Mouse (Mus musculus): ENCODE measurements around the gene Gstm7.
A peak's percentile ranks its signal among the peaks of the same experiment; 100 is the strongest.
"Not testable (repeated sequence)": the region's sequence is repeated elsewhere in the genome, so short reads cannot be mapped to it uniquely, and the experiment has no call there.

Gene Gstm7

DNA sequence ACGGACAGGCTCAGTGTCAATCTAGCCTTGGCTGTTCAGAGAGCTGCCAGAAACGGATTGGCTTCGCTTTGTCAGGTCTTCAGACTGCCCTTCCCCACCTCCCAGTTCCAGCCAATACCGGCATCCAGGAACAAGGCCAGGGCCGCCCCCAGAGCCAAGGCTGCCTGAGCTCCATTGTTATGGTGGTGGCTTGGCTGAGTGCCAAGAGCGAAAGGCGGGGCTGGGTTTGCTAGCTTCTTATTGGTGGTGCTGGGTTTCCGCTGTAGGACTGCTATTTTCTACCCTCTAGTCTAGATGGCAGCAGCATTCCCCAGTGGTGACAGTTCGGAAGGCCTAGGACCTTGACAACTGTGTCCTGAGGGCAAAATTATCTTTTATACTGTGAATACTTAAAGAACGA, at the start of gene Gstm7:
Gene Gstm7 (minus strand): TSS at position 148 of the 400 bp plus-strand sequence.
- peak; percentile 90 for DNase-seq

DNA sequence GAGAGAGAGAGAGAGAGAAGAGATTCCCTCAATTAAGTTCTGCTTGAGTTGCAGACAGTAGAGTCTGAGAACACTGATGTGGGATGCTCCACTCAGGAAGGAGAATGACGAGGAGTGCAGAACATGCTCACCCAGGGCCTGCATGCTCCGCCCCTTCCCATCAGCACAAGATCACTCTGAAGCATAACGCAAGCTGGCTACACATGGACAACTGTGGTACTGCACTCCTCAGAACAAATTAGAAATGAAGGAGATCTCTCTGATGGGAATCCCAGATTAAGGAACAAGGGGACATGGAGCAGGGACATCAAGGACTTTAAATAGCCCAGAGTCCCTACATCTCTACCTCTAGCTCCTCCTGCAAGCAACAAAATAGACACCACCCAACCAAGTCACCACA, 49.6 kb upstream of the Gstm7 start:
- DNase-seq = no peak

DNA sequence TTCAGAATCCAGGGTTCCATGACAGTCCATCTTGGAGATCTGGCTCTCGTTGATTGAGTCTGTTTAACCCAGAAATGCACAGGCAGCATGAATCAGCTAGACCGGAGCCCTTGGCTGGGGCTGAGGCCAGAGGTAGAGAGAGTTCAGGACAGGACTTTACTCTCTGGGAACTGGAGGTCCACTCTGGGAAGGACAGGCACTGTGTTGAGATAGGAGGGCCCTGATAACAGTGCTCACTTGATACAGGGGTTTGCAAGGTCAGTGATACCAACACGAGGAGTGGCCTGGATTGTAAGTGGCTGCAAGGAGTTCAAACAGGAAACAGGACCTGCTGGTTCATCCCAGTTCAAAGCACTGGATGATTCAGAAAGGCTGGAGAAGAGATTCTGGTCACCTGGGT, 46.1 kb upstream of the Gstm7 start:
- no peak for DNase-seq

DNA sequence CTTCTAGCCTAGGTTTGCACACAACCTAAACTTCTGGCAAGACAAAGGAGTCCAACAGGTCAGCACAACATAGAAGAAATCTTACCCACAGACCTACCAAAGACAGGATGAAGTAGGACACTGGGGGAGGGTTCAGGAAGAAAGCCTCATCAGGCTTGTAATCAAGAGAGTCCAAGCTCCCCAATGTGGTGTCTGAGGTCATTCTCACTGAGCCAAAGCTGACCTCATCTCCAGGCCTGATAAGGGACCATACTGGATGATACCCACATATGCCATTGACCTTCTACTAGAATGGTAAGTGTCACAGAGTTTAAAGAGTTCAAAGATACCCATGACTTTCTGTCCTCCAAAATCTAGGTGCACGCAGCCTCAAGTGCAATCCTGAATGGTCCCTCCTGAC, 42.6 kb upstream of the Gstm7 start:
- DNase-seq = no peak

DNA sequence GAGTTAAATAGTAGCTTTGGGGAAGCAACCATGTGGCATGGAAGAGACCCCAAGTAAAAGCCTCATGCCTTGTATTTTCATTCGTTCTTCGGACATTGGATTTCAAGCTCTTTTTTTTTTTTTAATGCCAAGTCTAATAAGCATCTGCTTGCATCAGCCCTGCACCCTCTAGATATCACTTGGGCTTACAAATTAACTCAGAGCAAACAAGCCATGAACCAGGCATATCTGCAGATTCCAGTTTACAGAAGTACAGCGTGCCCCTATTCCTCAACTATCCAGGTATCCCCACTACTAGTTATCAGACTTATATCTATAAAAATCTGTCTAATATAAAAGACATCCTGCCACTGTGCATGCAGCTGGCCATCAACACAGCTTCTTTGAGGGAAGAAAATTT, 40.5 kb upstream of the Gstm7 start:
- no peak for DNase-seq

DNA sequence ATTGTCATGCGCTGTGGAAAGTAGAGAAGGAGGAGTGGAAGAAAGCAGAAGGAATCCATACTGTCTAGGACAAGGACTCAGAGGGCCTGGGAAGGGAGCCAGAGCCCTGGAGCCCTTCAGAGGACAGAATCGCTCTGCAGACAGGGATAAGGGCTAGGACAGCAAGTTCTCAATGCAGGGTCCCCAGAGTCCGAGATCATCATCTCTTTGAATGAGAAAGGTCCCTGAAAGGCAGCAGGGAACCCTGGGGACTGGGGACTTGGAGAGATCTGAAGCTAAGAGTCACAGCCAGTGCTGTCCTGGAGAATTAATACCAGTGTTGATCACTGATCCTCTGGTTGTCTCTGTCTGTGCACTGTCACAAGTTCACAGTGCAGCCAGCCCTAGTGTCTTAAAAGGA, 39.5 kb upstream of the Gstm7 start:
- not testable (repeated sequence) for DNase-seq

DNA sequence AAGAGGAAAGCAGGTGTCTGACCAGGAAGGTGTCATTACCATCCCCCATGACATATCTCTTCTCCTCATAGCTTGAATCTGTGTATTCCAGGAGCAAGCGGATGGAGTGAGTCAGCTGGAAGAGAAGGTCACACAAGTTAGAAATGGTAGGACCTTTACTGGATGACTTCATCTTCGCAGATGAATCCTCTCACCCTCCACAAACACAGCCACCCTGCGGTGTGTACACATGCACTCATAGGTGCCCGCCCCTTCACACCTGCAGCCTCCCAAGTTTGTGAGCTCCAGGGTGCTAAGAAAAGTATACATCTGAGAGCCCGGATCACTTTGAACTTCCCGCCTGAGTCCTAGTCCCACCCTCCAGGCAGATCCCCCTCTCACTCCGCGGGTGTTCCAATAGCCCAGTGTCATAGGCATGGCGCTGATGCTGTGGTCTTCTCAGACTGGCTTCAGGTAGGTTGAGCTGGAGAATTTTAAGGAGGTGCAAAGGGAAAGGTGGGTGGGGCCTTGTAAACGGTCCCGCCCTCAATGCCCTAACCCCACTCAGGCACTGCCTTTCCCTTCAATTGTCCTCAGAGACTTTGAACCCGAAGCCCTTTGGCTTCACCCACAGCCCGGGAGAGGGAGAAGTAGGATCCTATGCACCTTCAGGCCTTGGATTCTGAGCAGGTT, 37.2 kb upstream of the Gstm7 start, which contains the start of gene Gstm3:
Gene Gstm3 (minus strand): TSS at position 560 of the 672 bp plus-strand sequence.
- no peak for DNase-seq

DNA sequence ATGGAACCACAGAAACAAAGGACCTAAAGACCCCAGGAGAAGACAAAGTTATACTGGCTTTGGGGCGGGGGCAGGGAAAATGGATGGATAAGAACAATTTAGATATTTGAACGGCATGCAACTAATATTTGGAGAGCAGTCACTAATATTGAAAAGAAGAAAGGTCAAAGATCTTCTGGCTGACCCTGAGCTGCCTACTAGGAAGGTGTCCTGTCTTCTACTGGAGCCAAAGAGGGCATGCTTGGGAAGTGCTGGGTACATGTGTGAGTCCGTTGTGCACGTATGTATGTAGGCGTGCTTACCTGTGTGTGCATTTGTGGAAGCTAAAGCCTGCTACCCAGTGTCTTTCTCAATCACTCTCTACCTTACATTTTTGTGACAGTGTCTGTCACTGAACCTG, 35.0 kb upstream of the Gstm7 start:
- no peak for DNase-seq

DNA sequence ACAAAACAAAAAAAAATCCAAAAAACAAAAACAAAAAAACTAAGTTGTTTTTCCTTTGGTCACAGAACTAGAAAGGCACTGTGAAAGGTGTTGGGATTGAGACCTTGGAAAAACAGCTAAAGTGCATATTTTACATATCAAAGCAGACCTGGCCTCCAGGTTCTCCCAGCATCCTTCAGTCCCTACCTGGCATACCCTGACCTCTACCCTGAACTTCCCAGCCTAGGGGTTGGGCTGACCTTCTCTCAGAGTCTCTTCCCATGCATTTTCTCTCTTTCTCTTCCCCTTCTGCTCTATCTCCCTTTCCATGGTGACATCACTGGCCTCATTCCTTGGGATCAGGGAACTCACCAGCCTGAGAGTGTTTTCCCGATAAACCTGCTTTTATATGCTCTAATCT, 34.0 kb upstream of the Gstm7 start:
- DNase-seq = no peak

DNA sequence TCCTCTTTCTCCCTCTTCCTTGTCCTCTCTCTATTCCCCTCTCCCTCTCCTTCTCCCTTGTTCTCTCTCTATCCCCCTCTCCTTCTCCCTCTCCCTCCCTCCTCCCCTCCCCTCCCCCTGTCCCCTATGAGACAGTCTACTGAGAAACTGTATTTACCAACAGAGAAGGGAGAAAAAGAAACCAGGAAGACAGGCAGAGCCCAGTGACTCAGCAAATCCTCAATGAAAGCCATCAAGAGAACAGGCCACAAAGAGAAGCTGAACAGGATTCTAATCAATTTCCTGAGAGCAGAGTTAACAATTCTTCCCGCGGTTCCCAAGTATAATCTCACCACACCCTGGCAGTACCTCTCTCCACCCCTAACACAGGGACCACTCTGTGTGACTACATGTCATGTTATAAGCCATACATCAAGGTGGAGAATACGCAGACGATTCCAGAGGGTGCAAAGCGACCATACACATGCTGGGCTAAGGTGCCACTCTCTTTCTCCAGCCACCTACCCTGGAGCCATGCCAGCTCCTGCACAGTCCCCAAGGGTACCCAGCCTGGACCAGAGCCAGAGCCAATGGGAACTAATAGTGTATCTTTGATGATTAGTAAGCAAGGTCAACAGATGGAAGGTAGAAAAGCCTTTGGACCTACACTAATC, 33.2 kb upstream of the Gstm7 start:
- DNase-seq = no peak

DNA sequence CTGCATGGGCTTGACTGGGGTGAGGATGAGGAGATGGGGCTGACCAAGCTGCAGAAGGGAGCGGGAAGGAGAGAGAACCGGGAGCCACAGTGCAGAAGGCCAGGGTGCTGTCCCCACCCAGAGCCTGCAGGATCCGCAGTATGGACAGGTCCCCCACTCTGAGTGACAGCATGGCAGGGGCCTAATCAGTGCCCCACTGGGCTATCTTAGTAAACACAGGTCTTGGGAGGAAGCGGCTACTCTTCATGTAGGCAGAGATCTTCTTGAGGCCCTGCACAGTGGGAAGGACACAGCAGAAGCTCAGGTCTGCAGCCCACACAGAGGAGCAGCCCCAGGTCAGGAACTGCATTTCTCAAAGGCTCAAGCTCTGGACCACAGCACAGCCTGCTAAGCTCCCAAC, 32.4 kb upstream of the Gstm7 start:
- DNase-seq = peak; percentile 18

DNA sequence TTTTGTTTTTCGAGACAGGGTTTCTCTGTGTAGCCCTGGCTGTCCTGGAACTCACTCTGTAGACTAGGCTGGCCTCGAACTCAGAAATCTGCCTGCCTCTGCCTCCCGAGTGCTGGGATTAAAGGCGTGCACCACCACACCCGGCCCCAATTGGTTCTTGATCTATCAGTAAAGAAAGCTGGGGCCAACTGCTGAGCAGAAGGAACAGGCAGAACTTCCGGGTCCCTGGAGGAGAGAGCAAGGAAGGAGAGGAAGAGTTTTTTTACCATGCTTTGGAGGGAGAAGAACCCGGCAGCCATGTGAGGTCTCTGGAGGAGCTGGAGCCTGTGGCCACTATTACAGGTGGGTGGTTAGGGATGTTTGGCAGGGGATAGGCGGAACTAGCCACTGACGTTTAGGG, 23.6 kb upstream of the Gstm7 start:
- DNase-seq = not testable (repeated sequence)

DNA sequence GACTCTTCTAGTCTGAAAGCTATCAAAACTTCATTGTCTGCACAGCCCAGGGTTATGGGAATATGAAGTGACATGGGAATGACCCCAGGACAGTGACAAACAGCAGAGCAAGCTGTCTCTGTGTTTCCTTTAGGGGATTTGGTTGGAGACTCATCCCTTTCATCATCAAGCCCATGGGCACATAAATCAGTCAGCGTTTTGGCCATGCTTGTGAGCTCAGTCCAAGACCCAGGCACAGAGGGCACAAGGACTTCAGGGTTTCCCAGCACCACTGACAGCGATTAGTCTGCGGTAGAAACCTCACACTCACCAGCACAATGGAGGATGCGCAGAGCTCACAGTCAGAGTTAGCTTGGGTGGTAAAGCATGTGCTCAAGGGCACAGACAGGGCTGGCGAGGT, 22.3 kb upstream of the Gstm7 start:
- no peak for DNase-seq

DNA sequence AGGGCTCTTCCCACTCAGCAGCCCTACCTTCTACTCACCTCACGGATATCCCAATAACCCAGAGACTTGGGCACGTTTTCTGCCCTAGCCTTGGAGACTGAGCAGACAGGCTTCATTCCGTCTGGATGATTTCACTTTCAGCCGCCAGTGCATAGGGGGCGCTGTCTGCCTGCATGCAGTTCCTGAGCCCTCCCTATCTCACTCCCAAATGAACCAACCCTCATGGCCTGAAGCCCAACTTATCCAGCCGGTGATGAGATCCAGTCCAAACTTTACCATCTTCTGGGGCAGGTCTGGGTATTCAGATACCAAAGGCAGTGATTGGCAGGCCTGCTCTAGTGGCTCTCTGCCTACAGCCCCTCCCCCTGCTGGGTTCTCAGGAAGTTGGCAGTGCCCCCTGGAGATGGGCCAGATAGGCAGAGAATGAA, 21.7 kb upstream of the Gstm7 start:
- peak; percentile 69 for DNase-seq

DNA sequence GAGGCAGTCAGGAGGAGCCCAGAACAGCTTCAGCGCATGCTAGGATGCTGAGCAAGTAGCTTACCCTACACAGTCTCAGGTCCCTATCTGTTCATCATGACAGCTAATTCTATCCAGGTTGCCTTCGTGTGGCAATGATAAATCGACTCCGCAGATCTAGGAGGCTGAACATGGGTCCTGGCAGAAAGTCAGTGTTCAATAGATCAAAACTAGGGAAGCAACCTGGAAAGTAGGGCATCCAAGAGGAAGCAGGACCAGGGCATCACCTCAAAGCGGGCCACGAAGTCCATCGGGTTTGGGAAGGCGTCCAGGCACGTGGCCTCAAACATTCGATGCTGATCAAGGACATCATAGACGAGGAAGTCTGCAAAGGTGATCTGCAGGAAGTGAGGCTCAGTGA, 18.9 kb upstream of the Gstm7 start:
- no peak for DNase-seq

DNA sequence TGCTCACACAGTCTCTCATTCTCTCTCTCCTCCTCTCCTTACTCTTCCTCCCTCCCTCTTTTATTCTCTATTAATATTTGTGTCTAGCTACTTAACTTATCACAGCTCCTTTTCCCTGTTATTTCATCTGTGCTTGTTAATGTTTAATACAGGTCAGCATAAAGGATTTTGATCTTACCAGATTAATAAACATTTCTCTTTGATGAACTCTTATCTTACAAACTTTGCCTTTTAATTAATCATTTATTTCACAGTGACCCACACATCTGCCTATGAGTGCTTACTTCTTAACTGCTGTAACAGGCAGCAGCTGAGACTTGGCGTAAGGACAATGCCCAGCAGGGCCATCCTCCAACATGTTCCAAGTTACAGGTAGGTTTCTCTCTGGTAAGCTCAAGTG, 17.8 kb upstream of the Gstm7 start:
- DNase-seq = not testable (repeated sequence)

DNA sequence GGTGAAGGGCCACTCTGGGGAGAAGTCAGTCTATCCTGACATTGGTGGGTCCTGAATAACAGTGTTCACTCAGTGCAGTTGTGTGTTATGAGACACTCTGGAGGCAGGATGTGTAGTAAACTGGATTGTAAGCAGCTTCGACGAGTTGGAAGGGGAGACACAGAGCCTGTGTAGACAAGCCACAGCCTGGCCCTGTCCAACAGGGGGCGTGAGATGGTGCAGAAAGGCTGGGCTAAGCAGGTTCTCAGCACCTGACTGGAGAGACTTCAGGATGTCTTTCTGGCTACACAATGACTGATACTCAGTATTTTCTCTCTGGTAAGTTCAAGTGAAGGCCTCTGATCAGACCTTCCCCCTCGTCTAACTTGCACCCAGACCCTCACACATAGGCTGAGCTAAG, 14.1 kb upstream of the Gstm7 start:
- no peak for DNase-seq

DNA sequence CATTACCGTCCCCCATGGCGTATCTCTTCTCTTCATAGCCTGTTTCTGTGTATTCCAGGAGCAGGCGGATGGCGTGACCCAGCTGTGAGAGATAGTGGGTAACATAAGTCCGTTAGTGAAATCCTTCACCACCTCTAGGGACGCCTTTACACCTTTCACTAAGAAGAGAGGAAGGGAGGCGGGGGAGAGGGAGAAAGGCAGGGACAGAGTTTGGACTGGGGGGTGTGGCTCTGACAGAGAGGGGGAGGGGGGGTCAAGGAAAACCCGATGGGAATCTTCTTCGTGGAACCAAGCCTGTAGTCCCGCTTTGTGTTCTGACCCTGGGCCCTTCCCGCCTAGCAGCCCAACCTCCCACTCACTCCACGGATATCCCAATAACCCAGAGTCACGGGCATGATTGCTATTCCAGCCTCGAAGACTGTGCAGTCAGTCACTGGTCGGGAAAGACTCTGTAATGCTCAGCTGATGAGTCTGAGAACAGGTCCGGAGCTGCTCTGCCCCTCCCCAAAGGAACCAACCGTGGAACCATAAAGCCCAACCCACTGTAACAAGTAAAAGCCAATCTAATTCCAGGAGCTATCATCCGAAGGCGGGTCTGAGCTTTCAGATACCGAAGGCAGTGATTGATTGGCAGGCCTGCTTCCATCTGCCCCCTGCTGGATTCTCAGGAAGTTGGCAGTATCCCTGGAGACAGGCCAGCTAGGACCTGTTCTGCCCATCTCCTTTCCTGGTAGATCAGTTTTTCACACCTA, 11.8 kb upstream of the Gstm7 start, which contains the start of gene Gstm6:
Gene Gstm6 (minus strand): TSS at position 511 of the 752 bp plus-strand sequence.
- peak; percentile 32 for DNase-seq

DNA sequence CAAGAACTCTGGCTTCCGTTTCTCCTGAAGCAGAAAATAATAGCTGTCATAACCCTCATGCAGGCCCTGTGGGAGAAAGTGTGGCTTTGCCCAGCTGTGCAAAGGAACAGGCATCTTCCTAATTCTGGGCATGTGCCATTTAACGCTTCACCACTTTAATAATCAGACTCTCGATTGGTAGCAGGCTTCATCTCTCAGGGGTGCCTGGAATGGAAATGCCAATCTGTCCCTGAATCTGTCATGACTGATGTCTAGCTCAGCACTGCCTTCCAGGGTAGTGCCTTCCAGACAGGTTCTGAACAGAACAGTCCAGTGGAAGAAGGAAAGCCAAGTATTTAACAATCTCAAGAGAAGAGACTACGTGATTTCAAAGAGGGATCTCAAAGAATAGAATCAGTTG, 9.6 kb upstream of the Gstm7 start:
- no peak for DNase-seq

DNA sequence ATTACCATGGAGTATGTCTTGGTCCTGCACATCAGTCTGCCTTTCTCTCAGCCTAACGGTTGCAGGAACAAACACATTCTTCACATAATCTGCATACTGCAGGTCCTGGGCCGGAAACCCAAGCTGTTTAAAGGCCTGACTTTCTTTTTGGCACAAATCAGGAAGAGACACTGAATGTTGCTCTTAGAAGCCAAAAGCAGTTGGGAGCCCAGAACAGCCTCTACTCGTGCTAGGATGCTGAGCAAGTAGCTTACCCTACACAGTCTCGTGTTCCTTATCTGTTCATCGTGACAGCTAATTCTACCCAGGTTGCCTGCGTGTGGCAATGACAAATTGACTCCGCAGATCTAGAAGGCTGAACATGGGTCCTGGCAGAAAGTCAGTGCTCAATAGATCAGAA, 8.9 kb upstream of the Gstm7 start:
- no peak for DNase-seq

DNA sequence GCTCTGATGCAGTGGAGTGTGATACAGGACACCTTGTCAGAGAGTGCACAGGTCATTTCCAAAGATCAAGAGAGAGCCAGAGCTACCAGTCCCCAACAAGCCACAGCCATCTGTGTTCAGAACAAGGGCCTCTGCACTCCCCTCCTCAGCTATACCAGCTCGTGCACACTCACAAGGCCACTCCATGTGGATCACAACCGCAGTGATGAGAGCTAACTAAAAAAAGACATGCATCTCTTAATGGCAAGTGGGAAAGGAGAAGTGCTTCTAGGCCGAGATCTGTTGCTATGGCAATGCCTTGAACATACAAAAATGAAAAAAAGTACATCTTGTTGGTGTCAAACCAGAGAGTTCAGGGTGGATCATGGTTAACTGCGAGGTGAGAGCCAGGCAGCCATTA, 8.2 kb upstream of the Gstm7 start:
- no peak for DNase-seq

DNA sequence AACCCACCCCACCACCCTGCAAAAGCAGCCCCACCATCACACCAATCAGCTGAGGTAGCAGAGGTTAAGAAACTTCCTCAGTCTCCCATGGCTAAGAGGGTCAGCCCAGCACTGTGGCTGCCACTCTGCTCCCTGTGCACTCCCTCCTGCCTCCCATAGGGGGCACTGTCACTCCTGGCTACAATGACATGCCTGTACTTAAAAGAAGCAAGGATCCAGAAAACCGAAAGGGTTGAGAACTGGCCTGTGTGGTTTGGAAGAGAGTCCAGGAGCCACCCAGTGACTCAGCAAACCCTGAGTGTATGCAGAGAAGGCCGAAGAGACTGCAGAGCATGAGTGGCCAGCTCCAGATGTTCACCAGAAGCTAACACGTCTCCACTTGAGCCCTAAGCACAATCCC, 7.8 kb upstream of the Gstm7 start:
- peak; percentile 57 for DNase-seq

DNA sequence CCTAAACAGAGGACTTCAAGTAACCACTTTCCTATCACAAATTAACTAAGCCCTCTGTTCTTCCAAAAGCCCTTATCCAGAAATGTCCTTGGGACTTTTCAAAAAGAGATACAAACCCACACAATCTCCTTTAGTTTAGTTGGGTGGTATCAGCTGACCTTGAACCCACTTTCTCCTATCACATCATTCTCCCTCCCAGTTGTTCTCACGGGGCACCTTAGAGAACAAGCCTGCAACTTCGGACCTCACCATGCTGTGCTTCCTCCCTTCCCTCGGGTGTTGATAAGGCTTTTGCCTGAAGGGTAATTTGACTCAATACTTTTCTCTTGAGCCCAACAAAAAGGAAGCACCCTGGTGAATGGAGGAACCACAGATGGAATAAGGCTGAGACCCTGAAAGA, 4.3 kb upstream of the Gstm7 start:
- no peak for DNase-seq

DNA sequence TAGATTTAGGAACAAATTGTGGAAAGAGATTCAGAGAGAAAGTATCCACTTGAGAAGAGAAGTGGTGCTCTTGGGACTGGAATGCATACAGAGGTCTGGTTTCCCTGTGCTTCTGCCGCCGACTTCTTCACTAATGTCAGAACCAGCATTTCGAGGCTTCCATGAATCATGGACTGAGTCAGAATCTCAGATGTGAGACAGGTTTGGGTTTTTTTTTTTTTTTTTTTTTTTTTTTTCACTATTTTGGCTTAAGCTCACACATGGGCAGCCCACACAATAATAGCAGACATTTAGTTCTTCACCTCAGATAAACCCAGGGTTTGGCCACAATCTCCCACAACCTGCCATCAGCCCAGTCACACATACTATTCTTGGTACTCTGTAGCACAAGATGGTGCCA, 3.7 kb upstream of the Gstm7 start:
- DNase-seq = no peak

Measured in liver (tissue).